Mouse (Mus musculus) lung, postnatal 0 days (tissue): ENCODE results near the gene Ugt1a10.

Experiments
- CTCF ChIP-seq: IDR thresholded peaks from 2 replicates; pipeline ENCODE4 v1.5.1; 2016; ENCODE audit warnings: antibody characterized with exemption, mild to moderate bottlenecking
- EP300 ChIP-seq: IDR thresholded peaks from 2 replicates; pipeline ENCODE4 v1.6.1; 2016; ENCODE audit warnings: antibody characterized with exemption, mild to moderate bottlenecking, control low read depth

GRCm38 (mm10) chr1:88255989-88256754 lies 201.0 kb downstream of the Ugt1a10 start:
- TF ChIP-seq CTCF (no peak), EP300 (no peak)
